Mouse (Mus musculus) urinary bladder, adult 18-20 months (tissue): ENCODE results near the gene Eef1e1.
"Not testable (repeated sequence)": the region's sequence is repeated elsewhere in the genome, so short reads cannot be mapped to it uniquely, and the experiment has no call there.

Source experiments
- DNase-seq, 2 experiments: peaks; one replicate each; pipeline ENCODE4 v3.0.0; 2022; ENCODE audit warnings: low spot score in 2 of 2, mixed read lengths in 2 of 2

The Eef1e1 gene

GRCm38 (mm10) chr13:38624292-38624902 lies 34.5 kb downstream of the Eef1e1 start:
- no peak for DNase-seq

DNA sequence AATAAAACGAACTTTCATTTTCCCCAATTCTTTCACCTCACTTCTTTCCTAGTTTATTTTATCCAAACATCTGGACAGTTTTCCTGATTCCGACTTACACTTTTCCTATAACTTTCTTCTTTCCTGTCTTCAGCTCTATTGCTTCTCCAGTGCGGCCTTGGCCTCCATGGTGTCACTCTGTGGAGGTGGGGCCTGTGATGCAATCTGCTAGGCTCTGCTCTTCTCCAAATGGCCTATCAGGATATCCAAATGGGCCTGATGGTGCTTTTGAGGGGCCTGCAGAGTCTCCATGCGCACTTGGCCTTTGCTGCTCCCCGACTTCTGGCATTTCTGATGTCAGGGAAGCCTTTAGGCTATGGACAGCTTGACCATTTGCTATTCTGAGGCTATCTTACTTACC lies 35.6 kb downstream of the Eef1e1 start:
- no peak for DNase-seq

GRCm38 (mm10) chr13:38618001-38618630 lies 40.7 kb downstream of the Eef1e1 start:
- DNase-seq: not testable (repeated sequence)

DNA sequence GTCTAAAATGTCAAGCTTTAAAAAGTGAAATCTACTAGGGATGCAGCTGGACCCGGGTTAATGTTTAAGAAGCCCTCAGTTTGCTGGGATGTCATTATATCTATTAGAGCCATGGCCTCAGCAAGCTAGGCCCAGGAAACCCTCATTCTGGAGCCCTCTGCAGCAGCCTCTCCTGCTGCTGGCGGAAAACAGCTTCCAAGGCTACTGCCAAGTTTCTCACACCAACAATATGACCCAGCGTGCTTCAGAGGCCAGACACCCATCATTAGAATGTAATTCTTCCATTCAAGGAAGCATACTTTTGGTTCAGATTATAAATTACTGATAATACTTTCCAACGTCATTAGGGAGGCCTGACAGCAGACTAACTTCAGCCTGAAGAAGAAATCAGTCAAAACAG lies 42.0 kb downstream of the Eef1e1 start:
- no peak for DNase-seq

GRCm38 (mm10) chr13:38615656-38616055 lies 43.2 kb downstream of the Eef1e1 start:
- DNase-seq: no peak

GRCm38 (mm10) chr13:38614298-38614697 lies 44.6 kb downstream of the Eef1e1 start:
- DNase-seq: no peak

GRCm38 (mm10) chr13:38613583-38613982 lies 45.3 kb downstream of the Eef1e1 start:
- DNase-seq: no peak

DNA sequence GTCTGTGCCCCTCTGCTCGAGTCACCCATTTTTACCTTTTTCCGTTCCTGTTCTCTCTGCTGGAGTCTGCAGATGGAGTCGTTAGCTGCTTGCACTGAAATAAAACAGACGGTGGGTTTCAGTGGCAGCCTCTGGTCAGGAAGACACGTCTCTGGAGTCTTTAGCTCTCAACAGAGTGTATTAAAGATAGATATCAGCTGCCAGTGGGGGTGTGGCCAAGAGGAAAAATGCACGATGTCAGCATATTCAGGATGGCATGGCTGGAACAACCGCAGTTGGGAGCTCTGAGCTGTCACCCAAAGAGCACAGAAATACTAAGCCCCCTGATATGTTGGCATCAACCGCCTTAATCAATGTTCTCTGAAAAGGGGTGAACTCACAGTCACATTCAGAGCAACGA lies 46.2 kb downstream of the Eef1e1 start:
- DNase-seq: no peak

DNA sequence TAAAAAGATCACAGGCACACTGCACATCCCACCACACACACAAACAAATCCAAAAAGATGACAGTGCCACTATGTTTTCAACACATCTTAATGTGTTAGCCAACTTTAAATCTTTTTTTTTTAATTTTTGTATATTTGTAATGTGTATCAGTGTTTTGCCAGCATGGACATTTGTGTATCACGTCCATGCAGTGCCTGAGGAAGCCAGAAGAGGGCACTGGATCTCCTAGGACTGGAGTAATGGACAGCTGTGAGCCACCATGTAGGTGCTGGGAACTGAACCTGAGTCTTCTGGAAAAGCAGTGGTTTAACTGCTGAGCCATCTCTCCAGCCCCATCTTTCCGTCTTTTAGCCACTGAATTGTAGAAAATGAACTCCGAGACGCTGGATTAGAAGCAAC lies 46.7 kb downstream of the Eef1e1 start:
- DNase-seq: no peak

DNA sequence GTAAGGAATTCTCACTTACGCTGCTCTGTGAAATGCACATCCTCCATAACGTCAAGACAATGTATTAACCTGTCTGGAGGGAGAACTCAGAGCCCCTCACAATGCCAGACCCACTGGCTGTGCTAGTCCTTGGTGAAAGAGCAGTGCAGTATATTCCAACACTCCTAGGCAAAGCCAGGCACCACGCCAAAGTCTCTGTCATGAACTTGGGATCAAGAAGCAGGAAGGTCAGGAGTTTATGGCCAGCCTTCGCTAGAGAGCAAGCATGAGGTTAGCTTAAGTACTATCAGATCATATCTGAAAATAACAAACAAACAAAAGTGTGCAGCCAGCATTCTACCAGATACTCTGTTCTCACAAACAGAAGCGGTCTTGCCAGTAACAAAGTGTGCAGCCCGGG lies 48.5 kb downstream of the Eef1e1 start:
- no peak for DNase-seq

GRCm38 (mm10) chr13:38607130-38607529 lies 51.7 kb downstream of the Eef1e1 start:
- no peak for DNase-seq

GRCm38 (mm10) chr13:38605353-38605752 lies 53.5 kb downstream of the Eef1e1 start:
- no peak for DNase-seq

GRCm38 (mm10) chr13:38602966-38603365 lies 55.9 kb downstream of the Eef1e1 start:
- DNase-seq: no peak

GRCm38 (mm10) chr13:38602243-38602832 lies 56.5 kb downstream of the Eef1e1 start:
- no peak for DNase-seq

DNA sequence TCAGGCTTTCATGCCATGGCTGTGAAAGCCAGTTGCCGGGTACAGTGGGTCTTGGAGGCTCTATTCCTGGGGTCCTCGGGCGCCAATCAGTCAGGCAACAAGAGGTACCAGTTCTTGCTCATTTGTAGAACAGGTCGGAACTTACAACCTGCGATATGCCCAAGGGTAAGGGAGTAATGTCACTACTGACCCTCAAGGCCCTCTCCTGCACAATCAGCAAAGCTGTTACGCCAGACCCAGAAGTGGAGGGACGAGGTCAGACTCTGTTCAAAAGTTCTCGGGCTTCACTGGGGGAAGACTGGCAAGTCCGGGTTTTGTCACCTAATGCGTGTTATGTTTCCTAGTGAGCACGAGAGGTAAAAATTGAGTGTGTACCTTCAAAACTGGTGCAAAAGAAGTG lies 58.0 kb downstream of the Eef1e1 start:
- no peak for DNase-seq

- no peak for DNase-seq
Observed at GRCm38 (mm10) chr13:38597076-38597475, 61.8 kb downstream of the Eef1e1 start.

- DNase-seq: no peak
Observed at GRCm38 (mm10) chr13:38596461-38596860, 62.4 kb downstream of the Eef1e1 start.
